Mouse (Mus musculus) activated CD4-positive, CD25-positive, alpha-beta regulatory T cell (primary cell): ENCODE results near the gene Gadd45b. TPM values are rescaled to one million over a fixed set of nuclear protein-coding genes. Genes with fewer than 3 reads are reported as not detected.

Experiments used
- polyA plus RNA-seq, 2 experiments: library from polyadenylated mRNA; unstranded; fragments of 100-300 nt; shearing (Covaris generic); gene quantifications; one replicate each; pipeline ENCODE4 v1.2.1; 2017

The Gadd45b gene
- 10 to 100 TPM; 40.6 to 80.6 TPM for polyA plus RNA-seq

DNA sequence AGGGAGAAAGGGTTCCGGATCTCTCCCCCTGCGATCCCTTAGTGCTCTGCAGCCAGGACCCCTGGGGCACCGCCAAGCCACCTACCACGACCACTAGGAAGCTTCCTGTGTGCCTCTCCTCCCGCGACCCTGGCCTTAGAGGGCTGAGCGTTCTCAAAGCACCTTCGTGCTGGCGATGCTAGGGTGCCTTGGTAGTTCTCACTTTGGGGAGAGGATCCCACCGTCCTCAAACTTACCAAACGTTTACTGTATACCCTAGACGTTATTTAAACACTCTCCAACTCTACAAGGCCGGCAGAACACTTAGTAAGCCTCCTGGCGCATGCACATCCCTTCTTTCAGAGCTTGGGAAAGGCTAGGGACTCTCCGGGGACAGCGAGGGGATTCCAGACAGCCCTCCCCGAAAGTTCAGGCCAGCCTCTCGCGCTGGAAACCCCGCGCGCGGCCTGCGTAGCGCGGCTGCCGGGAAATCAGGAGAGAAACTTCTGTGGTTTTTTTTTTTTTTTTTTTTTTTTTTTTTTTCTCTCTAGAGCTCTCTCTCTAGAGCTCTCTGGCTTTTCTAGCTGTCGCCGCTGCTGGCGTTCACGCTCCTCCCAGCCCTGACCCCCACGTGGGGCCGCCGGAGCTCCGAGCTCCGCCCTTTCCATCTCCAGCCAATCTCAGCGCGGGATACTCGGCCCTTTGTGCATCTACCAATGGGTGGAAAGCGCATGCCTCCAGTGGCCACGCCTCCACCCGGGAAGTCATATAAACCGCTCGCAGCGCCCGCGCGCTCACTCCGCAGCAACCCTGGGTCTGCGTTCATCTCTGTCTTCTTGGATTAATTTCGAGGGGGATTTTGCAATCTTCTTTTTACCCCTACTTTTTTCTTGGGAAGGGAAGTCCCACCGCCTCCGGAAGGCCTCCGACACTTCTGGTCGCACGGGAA, at the start of gene Gadd45b:
Gene Gadd45b, plus strand, starts transcription at position 775 of the 928 bp plus-strand sequence.

DNA sequence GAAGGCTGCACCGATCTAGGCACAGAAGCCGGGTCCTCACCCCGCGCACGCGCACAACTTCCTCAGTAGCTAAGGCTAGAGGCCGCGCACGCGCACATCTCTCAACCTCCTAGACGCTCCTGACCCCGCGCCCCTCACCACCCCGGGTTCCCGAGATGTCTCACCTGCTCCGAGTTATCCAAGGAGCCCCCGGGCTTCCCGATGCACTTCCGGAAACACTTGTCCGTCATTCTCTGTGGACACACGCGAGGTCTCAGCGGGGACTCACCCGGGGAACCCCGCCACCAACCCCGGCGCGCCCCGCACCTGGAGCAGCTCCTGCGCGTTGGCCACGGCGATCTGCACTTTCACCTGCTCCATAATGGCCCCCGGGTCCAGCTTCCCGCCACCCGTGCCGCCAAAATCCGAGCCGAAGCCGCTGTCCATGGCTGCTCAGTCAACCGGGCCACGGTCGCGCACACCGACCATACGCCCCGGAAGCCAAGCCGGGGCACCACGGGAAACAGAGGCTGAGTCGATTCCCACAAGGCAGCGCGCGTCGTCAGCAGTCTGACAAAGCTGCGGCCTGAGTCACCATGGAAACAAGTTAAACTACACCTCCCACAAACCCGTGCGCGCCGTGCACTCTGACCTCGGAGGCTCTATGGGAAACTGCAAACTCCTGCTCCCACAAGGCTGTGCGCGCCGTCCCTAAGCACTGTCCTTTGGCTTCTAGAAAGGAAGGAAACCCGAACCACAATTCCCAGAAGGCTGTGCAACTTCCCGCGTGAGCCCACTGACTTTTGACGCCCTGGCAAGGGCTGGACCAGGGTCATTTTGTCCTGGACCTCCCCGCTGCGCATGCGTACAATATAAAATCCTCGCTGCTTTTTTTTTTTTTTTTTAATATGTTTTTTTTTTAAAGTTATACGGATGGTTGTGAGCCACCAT, 29.3 kb upstream of the Gadd45b start, which contains the start of gene Timm13:
Gene Timm13, minus strand, starts transcription at position 652 of the 930 bp plus-strand sequence.

DNA sequence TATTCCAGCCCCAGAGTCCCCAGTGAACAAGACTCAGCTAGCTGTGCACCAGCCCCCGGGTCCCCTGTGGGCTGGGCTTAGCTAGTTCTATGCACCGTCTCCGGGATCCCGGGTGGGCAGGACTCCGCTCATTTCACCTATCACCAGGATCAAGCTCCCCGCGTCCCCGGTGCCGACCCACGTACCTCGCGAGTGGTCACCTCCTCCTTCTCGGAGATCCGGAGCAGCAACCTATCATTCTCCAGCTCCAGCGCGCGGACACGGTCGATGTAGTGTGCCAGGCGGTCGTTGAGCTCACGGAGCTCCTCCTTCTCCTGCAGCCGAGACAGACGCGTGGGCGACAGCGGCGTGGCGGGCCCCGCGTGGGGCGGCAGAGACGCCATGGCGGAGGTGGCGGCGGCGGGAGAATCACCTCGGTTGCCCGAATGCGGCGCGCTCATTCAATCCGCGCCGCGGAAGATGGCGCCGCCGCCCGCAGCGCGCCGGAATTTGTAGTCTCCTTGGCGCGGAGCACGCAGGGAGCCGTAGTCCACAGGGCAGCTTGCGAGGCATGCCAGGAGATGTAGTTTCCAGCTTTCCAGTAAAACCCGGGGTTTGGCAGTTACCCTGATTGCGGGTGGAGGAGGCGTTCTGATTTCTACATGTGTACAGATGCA, 12.0 kb upstream of the Gadd45b start, which contains the start of gene Lmnb2:
Gene Lmnb2, minus strand, starts transcription at position 467 of the 656 bp plus-strand sequence.

Other genes with a start within 250 kb of the Gadd45b start
- gene Mob3a, start 228.1 kb upstream of the Gadd45b start, polyA plus RNA-seq, result 100 to 1,000 TPM; 213 to 321 TPM
- 100 to 1,000 TPM; 121 to 131 TPM for gene Izumo4, start 227.9 kb upstream of the Gadd45b start, polyA plus RNA-seq
- 10 to 100 TPM; 38.5 to 75.7 TPM for gene Ap3d1, start 187.8 kb upstream of the Gadd45b start, polyA plus RNA-seq
- gene Dot1l, start 174.9 kb upstream of the Gadd45b start, polyA plus RNA-seq, result 10 to 100 TPM; 14.8 to 15.7 TPM
- 10 to 100 TPM; 64.0 to 79.5 TPM for gene Sf3a2, start 131.9 kb upstream of the Gadd45b start, polyA plus RNA-seq
- 100 to 1,000 TPM; 224 to 242 TPM for gene Plekhj1, start 131.4 kb upstream of the Gadd45b start, polyA plus RNA-seq
- not detected for gene Amh, start 124.8 kb upstream of the Gadd45b start, polyA plus RNA-seq
- gene Jsrp1, start 116.6 kb upstream of the Gadd45b start, polyA plus RNA-seq, result under 1 TPM in 1 of 2 experiments, not detected in 1; 0.53 TPM
- 1,000 to 10,000 TPM; 2,247 to 2,345 TPM for gene Oaz1, start 103.4 kb upstream of the Gadd45b start, polyA plus RNA-seq
- under 1 TPM in 1 of 2 experiments, not detected in 1; 0.21 TPM for gene Lingo3, start 86.0 kb upstream of the Gadd45b start, polyA plus RNA-seq
- gene Lsm7, start 74.9 kb upstream of the Gadd45b start, polyA plus RNA-seq, result 100 to 1,000 TPM; 151 to 243 TPM
- gene Sppl2b, start 74.8 kb upstream of the Gadd45b start, polyA plus RNA-seq, result 10 to 100 TPM; 20.9 to 29.3 TPM
- gene Tmprss9, start 58.2 kb upstream of the Gadd45b start, polyA plus RNA-seq, result under 1 TPM in 1 of 2 experiments, not detected in 1; 0.05 TPM
- gene Timm13, start 29.1 kb upstream of the Gadd45b start, polyA plus RNA-seq, result 100 to 1,000 TPM; 213 to 220 TPM
- 10 to 100 TPM in 1 of 2 experiments, 1 to 10 TPM in 1; 7.6 to 12.9 TPM for gene Lmnb2, start 11.8 kb upstream of the Gadd45b start, polyA plus RNA-seq
- under 1 TPM in 1 of 2 experiments, not detected in 1; 0.28 TPM for gene Gng7, start 84.9 kb downstream of the Gadd45b start, polyA plus RNA-seq
- under 1 TPM in 1 of 2 experiments, not detected in 1; 0.54 TPM for gene Diras1, start 95.6 kb downstream of the Gadd45b start, polyA plus RNA-seq
- 10 to 100 TPM; 13.9 to 14.7 TPM for gene Slc39a3, start 107.4 kb downstream of the Gadd45b start, polyA plus RNA-seq
- gene Sgta, start 130.1 kb downstream of the Gadd45b start, polyA plus RNA-seq, result 10 to 100 TPM; 79.3 to 94.4 TPM
- gene Thop1, start 140.0 kb downstream of the Gadd45b start, polyA plus RNA-seq, result 1 to 10 TPM; 6.0 to 8.7 TPM
- gene Creb3l3, start 168.8 kb downstream of the Gadd45b start, polyA plus RNA-seq, result under 1 TPM in 1 of 2 experiments, not detected in 1; 0.22 TPM
- gene Map2k2, start 175.8 kb downstream of the Gadd45b start, polyA plus RNA-seq, result 100 to 1,000 TPM; 162 to 191 TPM
- gene Zbtb7a, start 205.1 kb downstream of the Gadd45b start, polyA plus RNA-seq, result 10 to 100 TPM; 69.4 to 76.2 TPM
- 10 to 100 TPM; 42.8 to 50.1 TPM for gene Pias4, start 237.8 kb downstream of the Gadd45b start, polyA plus RNA-seq
- gene Eef2, start 246.6 kb downstream of the Gadd45b start, polyA plus RNA-seq, result 100 to 1,000 TPM; 640 to 647 TPM